Mouse (Mus musculus) intestine, postnatal 0 days (tissue): Measurements from ENCODE around the gene Podnl1. TPM values are rescaled to one million over a fixed set of nuclear protein-coding genes. Genes with fewer than 3 reads are reported as not detected.

Source experiments
- ATAC-seq: fragments of 200-750 bp; cut with Nextera tagmentation; 2 replicates; pipeline ENCODE4 v1.8.0; 2017; ENCODE audit warnings: mild to moderate bottlenecking, moderate TSS enrichment, moderate library complexity
- H3K27ac ChIP-seq: fragments of 300-500 bp; sonication (generic); 2 replicates; pipeline ENCODE4 v1.5.1; 2014; ENCODE audit warnings: mild to moderate bottlenecking, low read depth, low read length, moderate library complexity
- H3K27me3 ChIP-seq: fragments of 300-500 bp; sonication (generic); replicated peaks from 2 replicates; pipeline ENCODE4 v1.6.1; 2014; ENCODE audit warnings: low read length, mixed read lengths; ENCODE audit not compliant: control insufficient read depth, insufficient read depth
- H3K36me3 ChIP-seq: fragments of 300-500 bp; sonication (generic); 2 replicates; pipeline ENCODE4 v1.6.1; 2014; ENCODE audit warnings: mild to moderate bottlenecking, moderate library complexity; ENCODE audit not compliant: control insufficient read depth, insufficient read depth
- H3K4me1 ChIP-seq: fragments of 300-500 bp; sonication (generic); replicated peaks from 2 replicates; pipeline ENCODE4 v1.6.1; 2014; ENCODE audit warnings: antibody characterized with exemption, low read length, mixed read lengths; ENCODE audit not compliant: control insufficient read depth, insufficient read depth
- H3K4me2 ChIP-seq: fragments of 300-500 bp; sonication (generic); replicated peaks from 2 replicates; pipeline ENCODE4 v1.6.1; 2014; ENCODE audit warnings: low read depth, mild to moderate bottlenecking, moderate library complexity
- H3K4me3 ChIP-seq: fragments of 300-500 bp; sonication (generic); 2 replicates; pipeline ENCODE4 v1.5.1; 2014; ENCODE audit warnings: low read depth, low read length
- H3K9ac ChIP-seq: fragments of 300-500 bp; sonication (generic); 2 replicates; pipeline ENCODE4 v1.6.1; 2014; ENCODE audit warnings: mild to moderate bottlenecking, low read depth, low read length
- H3K9me3 ChIP-seq: fragments of 300-500 bp; sonication (generic); 2 replicates; pipeline ENCODE4 v1.6.1; 2016; ENCODE audit warnings: mixed run types; ENCODE audit not compliant: control insufficient read depth
- CTCF ChIP-seq: sonication (generic); IDR thresholded peaks from 2 replicates; pipeline ENCODE4 v1.5.1; 2016; ENCODE audit warnings: low read depth, mild to moderate bottlenecking, control low read depth, antibody characterized with exemption, moderate library complexity
- WGBS: fragments of 180-500 bp; shearing (Covaris S2); extraction: QIAGEN DNeasy Blood & Tissue Kit; methylation state at CpG from one replicate; pipeline ENCODE4 v1.1.7; 2014; 5-methylcytosine and 5-hydroxymethylcytosine counted together
- polyA plus RNA-seq: library from polyadenylated mRNA; unstranded; fragments of >200 nt; fragmentation: Nextera tagmentation; extraction: Ambion mirVana; gene quantifications from 2 replicates; pipeline ENCODE4 v1.2.1, GENCODE M21; 2015

Gene Podnl1
- polyA plus RNA-seq, 1 experiment from 2014 or later: 0.29 TPM

- peaks cover 16% of the 10 kb centered on the region for H3K36me3 ChIP-seq
- peak within 1 kb of the TSS; percentile 86 for H3K27ac ChIP-seq
- H3K4me1 ChIP-seq: no peaks in the 10 kb centered on the region
- peak within 1 kb of the TSS; percentile 72 for H3K9ac ChIP-seq
- peak within 1 kb of the TSS; percentile 76 for H3K4me2 ChIP-seq
- TF ChIP-seq CTCF: no peak
- no peaks in the 10 kb centered on the region for H3K27me3 ChIP-seq
- ATAC-seq: peak; percentile 95
- WGBS: 16% methylated on average over 49 of the region's 49 CpGs
- H3K4me3 ChIP-seq: peak within 1 kb of the TSS; percentile 53
- H3K9me3 ChIP-seq: no peaks in the 10 kb centered on the region
Observed at GRCm38 (mm10) chr8:84147769-84148530, 22.2 kb downstream of the Podnl1 start, which contains the start of the genes Cc2d1a and 4930432K21Rik. TSS of gene Cc2d1a (minus strand) at chr8:84147936. TSS of gene 4930432K21Rik (plus strand) at chr8:84148025.

- Histone ChIP-seq H3K27me3 (no peaks in the 10 kb centered on the region), H3K9me3 (no peaks in the 10 kb centered on the region), H3K27ac (no peak overlapping the region), H3K36me3 (peaks cover 11% of the 10 kb centered on the region), H3K4me1 (no peaks in the 10 kb centered on the region), H3K4me3 (no peak overlapping the region), H3K4me2 (0 out of 2 replicates have a peak overlapping the region, but pooled peaks have one; percentile 76), H3K9ac (no peak overlapping the region)
- ATAC-seq: no peak
- WGBS: 85% methylated on average over 5 of the region's 5 CpGs
- TF ChIP-seq CTCF: no peak
Observed at GRCm38 (mm10) chr8:84148531-84148850, 22.7 kb downstream of the Podnl1 start.

GRCm38 (mm10) chr8:84149181-84149580 is 23.4 kb downstream of the Podnl1 start:
- Histone ChIP-seq H3K9me3 (no peaks in the 10 kb centered on the region), H3K27ac (no peak overlapping the region), H3K27me3 (no peaks in the 10 kb centered on the region), H3K4me2 (no peak overlapping the region), H3K36me3 (peaks cover 4% of the 10 kb centered on the region; the same call in 1 of the 2 replicates), H3K4me3 (no peak overlapping the region), H3K9ac (no peak overlapping the region), H3K4me1 (no peaks in the 10 kb centered on the region)
- ATAC-seq: no peak
- WGBS: 49% methylated on average over 3 of the region's 3 CpGs
- TF ChIP-seq CTCF: no peak

- ATAC-seq: no peak
- Histone ChIP-seq H3K27ac (no peak overlapping the region), H3K9ac (no peak overlapping the region), H3K4me1 (no peaks in the 10 kb centered on the region), H3K36me3 (no peaks in the 10 kb centered on the region), H3K9me3 (no peaks in the 10 kb centered on the region), H3K4me3 (no peak overlapping the region), H3K4me2 (no peak overlapping the region), H3K27me3 (no peaks in the 10 kb centered on the region)
- no peak for TF ChIP-seq CTCF
- WGBS: 89% methylated on average over 4 of the region's 4 CpGs
Observed at GRCm38 (mm10) chr8:84157620-84158019, 31.8 kb downstream of the Podnl1 start.

- 88% methylated on average over 2 of the region's 2 CpGs for WGBS
Observed at GRCm38 (mm10) chr8:84167696-84168095, 41.9 kb downstream of the Podnl1 start.

GRCm38 (mm10) chr8:84170096-84170495 is 44.3 kb downstream of the Podnl1 start:
- Histone ChIP-seq H3K36me3 (peaks cover 14% of the 10 kb centered on the region; the same call in 1 of the 2 replicates), H3K4me2 (no peak overlapping the region), H3K4me1 (no peaks in the 10 kb centered on the region), H3K9me3 (no peaks in the 10 kb centered on the region), H3K4me3 (no peak overlapping the region), H3K27me3 (no peaks in the 10 kb centered on the region), H3K27ac (no peak overlapping the region), H3K9ac (no peak overlapping the region)
- WGBS: 87% methylated on average over 5 of the region's 5 CpGs
- no peak for TF ChIP-seq CTCF
- ATAC-seq: no peak

More at GRCm38 (mm10) chr8:84167696-84168095, 41.9 kb downstream of the Podnl1 start:
- TF ChIP-seq CTCF: no peak
- Histone ChIP-seq H3K27ac (no peak overlapping the region), H3K36me3 (0 out of 2 replicates have a peak, but pooled peaks cover 4% of the 10 kb centered on the region), H3K4me3 (no peak overlapping the region), H3K9me3 (no peaks in the 10 kb centered on the region), H3K27me3 (no peaks in the 10 kb centered on the region), H3K4me2 (no peak overlapping the region), H3K4me1 (no peaks in the 10 kb centered on the region), H3K9ac (no peak overlapping the region)
- ATAC-seq: no peak
